In genomic region chr2:145167664-145168360, GRCm38 (mm10) we compare ENCODE assay signal across 7 mouse cellular contexts. TPM values are rescaled to one million over a fixed set of nuclear protein-coding genes. Genes with fewer than 3 reads are reported as not detected.
DNase-seq lines count a peak whose midpoint lies in the region; ATAC-seq and TF ChIP-seq lines count a peak whose summit lies in the region.

Gene Slc24a3, plus strand, starts transcription at chr2:145167754.

- peaks cover 5% of the 10 kb centered on the region; the same call in 1 of the 2 replicates for H3K27me3 ChIP-seq in embryonic facial prominence, embryonic 15.5 days
- H3K27me3 ChIP-seq in heart, embryonic 11.5 days (ENCODE audit: control insufficient read depth, insufficient read depth, low read length): peaks cover 3% of the 10 kb centered on the region
- peaks cover 12% of the 10 kb centered on the region for H3K27me3 ChIP-seq in kidney, embryonic 15.5 days
- H3K27me3 ChIP-seq in limb, embryonic 14.5 days (ENCODE audit: control insufficient read depth, insufficient read depth, low read length): peaks cover 12% of the 10 kb centered on the region
- peaks cover 4% of the 10 kb centered on the region; the same call in 1 of the 2 replicates for H3K27me3 ChIP-seq in midbrain, embryonic 15.5 days (replicated peaks)

- H3K9me3 ChIP-seq in embryonic facial prominence, embryonic 15.5 days (replicated peaks): no peaks in the 10 kb centered on the region
- H3K9me3 ChIP-seq in heart, embryonic 11.5 days (replicated peaks; ENCODE audit: control insufficient read depth, low read length): no peaks in the 10 kb centered on the region
- no peaks in the 10 kb centered on the region for H3K9me3 ChIP-seq in kidney, embryonic 15.5 days (replicated peaks)
- H3K9me3 ChIP-seq in limb, embryonic 14.5 days (ENCODE audit: control insufficient read depth, low read length): no peaks in the 10 kb centered on the region
- no peaks in the 10 kb centered on the region for H3K9me3 ChIP-seq in midbrain, embryonic 15.5 days

- peak; percentile 84 for ATAC-seq in embryonic facial prominence, embryonic 15.5 days (ENCODE audit: insufficient number of reproducible peaks, low FRiP score, low TSS enrichment, low read depth)
- ATAC-seq in heart, embryonic 11.5 days (replicated peaks; ENCODE audit: insufficient number of reproducible peaks, low FRiP score, low TSS enrichment): peak; percentile 79
- peak; percentile 94 for ATAC-seq in kidney, embryonic 15.5 days (replicated peaks; ENCODE audit: low FRiP score)
- ATAC-seq in limb, embryonic 14.5 days (ENCODE audit: low FRiP score, low read depth): peak; percentile 88
- ATAC-seq in midbrain, embryonic 15.5 days (replicated peaks): peak; percentile 95

- peak; percentile 94 for DNase-seq in brain, adult 2 months (ENCODE audit: low read depth, low spot score)
- peak; percentile 71 for DNase-seq in limb, embryonic 14.5 days (ENCODE audit: low spot score)
- DNase-seq in spleen, postnatal 14 days (ENCODE audit: low spot score in 2 of 2): peak; percentile 13 to 37

- peak within 1 kb of the TSS; percentile 62 for H3K9ac ChIP-seq in embryonic facial prominence, embryonic 15.5 days
- peak within 1 kb of the TSS; percentile 65 for H3K9ac ChIP-seq in heart, embryonic 11.5 days (ENCODE audit: low read depth, low read length)
- H3K9ac ChIP-seq in kidney, embryonic 15.5 days: peak within 1 kb of the TSS; percentile 61
- H3K9ac ChIP-seq in limb, embryonic 14.5 days (ENCODE audit: low read depth, low read length, severe bottlenecking): peak within 1 kb of the TSS; percentile 74
- H3K9ac ChIP-seq in midbrain, embryonic 15.5 days: peak within 1 kb of the TSS; percentile 85

- under 1% methylated on average over 65 of the region's 100 CpGs for WGBS in embryonic facial prominence, embryonic 15.5 days
- under 1% methylated on average over 45 of the region's 100 CpGs for WGBS in heart, embryonic 11.5 days (ENCODE audit: insufficient replicate concordance)
- under 1% methylated on average over 68 of the region's 100 CpGs for WGBS in kidney, embryonic 15.5 days
- 4% methylated on average over 37 of the region's 100 CpGs for WGBS in limb, embryonic 14.5 days
- WGBS in midbrain, embryonic 15.5 days: under 1% methylated on average over 68 of the region's 100 CpGs

- TF ChIP-seq POLR2A in limb, embryonic 14.5 days (IDR thresholded peaks at IDR 0.05; ENCODE audit: borderline replicate concordance, extremely low read depth, insufficient read depth, insufficient read length): 0 out of 2 replicates have a peak, but pooled peaks have one; percentile 12

- no peaks in the 10 kb centered on the region for H3K36me3 ChIP-seq in embryonic facial prominence, embryonic 15.5 days
- H3K36me3 ChIP-seq in heart, embryonic 11.5 days (ENCODE audit: control insufficient read depth, insufficient read depth, low read length): no peaks in the 10 kb centered on the region
- no peaks in the 10 kb centered on the region for H3K36me3 ChIP-seq in kidney, embryonic 15.5 days
- H3K36me3 ChIP-seq in limb, embryonic 14.5 days (ENCODE audit: control insufficient read depth, insufficient read depth, low read length): no peaks in the 10 kb centered on the region
- no peaks in the 10 kb centered on the region for H3K36me3 ChIP-seq in midbrain, embryonic 15.5 days (replicated peaks)

- peak within 1 kb of the TSS; percentile 92 for H3K4me2 ChIP-seq in embryonic facial prominence, embryonic 15.5 days (replicated peaks)
- peak within 1 kb of the TSS; percentile 94 for H3K4me2 ChIP-seq in heart, embryonic 11.5 days
- peak within 1 kb of the TSS; percentile 95 for H3K4me2 ChIP-seq in kidney, embryonic 15.5 days
- peak within 1 kb of the TSS; percentile 92 for H3K4me2 ChIP-seq in limb, embryonic 14.5 days (replicated peaks; ENCODE audit: low read depth, low read length, severe bottlenecking)
- peak within 1 kb of the TSS; percentile 82 for H3K4me2 ChIP-seq in midbrain, embryonic 15.5 days

- H3K4me3 ChIP-seq in embryonic facial prominence, embryonic 15.5 days (replicated peaks): peak within 1 kb of the TSS; percentile 72
- H3K4me3 ChIP-seq in heart, embryonic 11.5 days (ENCODE audit: low read depth, low read length): peak within 1 kb of the TSS; percentile 83
- peak within 1 kb of the TSS; percentile 74 for H3K4me3 ChIP-seq in kidney, embryonic 15.5 days (replicated peaks)
- H3K4me3 ChIP-seq in limb, embryonic 14.5 days (replicated peaks; ENCODE audit: low read length): peak within 1 kb of the TSS; percentile 69
- peak within 1 kb of the TSS; percentile 79 for H3K4me3 ChIP-seq in midbrain, embryonic 15.5 days

- peaks cover 13% of the 10 kb centered on the region for H3K4me1 ChIP-seq in embryonic facial prominence, embryonic 15.5 days
- H3K4me1 ChIP-seq in heart, embryonic 11.5 days (ENCODE audit: control insufficient read depth, insufficient read depth, low read length): peaks cover 4% of the 10 kb centered on the region
- H3K4me1 ChIP-seq in kidney, embryonic 15.5 days: peaks cover 14% of the 10 kb centered on the region
- 0 out of 2 replicates have a peak, but pooled peaks cover 7% of the 10 kb centered on the region for H3K4me1 ChIP-seq in limb, embryonic 14.5 days (ENCODE audit: control insufficient read depth, insufficient read depth, low read length)
- H3K4me1 ChIP-seq in midbrain, embryonic 15.5 days: peaks cover 25% of the 10 kb centered on the region

- peak within 1 kb of the TSS; percentile 78 for H3K27ac ChIP-seq in embryonic facial prominence, embryonic 15.5 days (replicated peaks)
- H3K27ac ChIP-seq in heart, embryonic 11.5 days (ENCODE audit: low read depth, low read length): peak within 1 kb of the TSS; percentile 50
- H3K27ac ChIP-seq in kidney, embryonic 15.5 days: peak within 1 kb of the TSS; percentile 78
- H3K27ac ChIP-seq in limb, embryonic 14.5 days (replicated peaks; ENCODE audit: low read depth, low read length): peak within 1 kb of the TSS; percentile 65
- peak within 1 kb of the TSS; percentile 94 for H3K27ac ChIP-seq in midbrain, embryonic 15.5 days

RNA-seq across cellular contexts. Expression of gene Slc24a3, which starts in this region (rescaled TPM):
- 3.4 and 3.9 TPM in 2 replicates for polyA plus RNA-seq in embryonic facial prominence, embryonic 15.5 days (2015; fragmentation: Nextera tagmentation; extraction: Ambion mirVana)
- polyA plus RNA-seq in heart, embryonic 11.5 days (2014; fragmentation: Nextera tagmentation; extraction: Ambion mirVana): 1.7 and 2.8 TPM in 2 replicates
- polyA plus RNA-seq in kidney, embryonic 15.5 days (2015; fragmentation: Nextera tagmentation; extraction: Ambion mirVana): 1.7 and 2.1 TPM in 2 replicates
- 7.4 and 7.9 TPM in 2 replicates for polyA plus RNA-seq in limb, embryonic 14.5 days (2012; rRNA removed)
- 4.5 and 4.7 TPM in 2 replicates for polyA plus RNA-seq in limb, embryonic 14.5 days (2014; fragmentation: Nextera tagmentation; extraction: Ambion mirVana)
- 17.4 and 19.6 TPM in 2 replicates for polyA plus RNA-seq in midbrain, embryonic 15.5 days (2015; fragmentation: Nextera tagmentation; extraction: Ambion mirVana)

Comparison
In these comparisons a context has a peak if more than half of its experiments do, and no peak if none do; other contexts are left out.
1. Peak in every context shown above with its lines: DNase-seq, ATAC-seq, H3K4me3 ChIP-seq and H3K27ac ChIP-seq.
2. DNase-seq: peak in every context shown above with its lines; median percentile 94 in brain, adult 2 months; 71 in limb, embryonic 14.5 days; 25 in spleen, postnatal 14 days.